Mouse (Mus musculus) myocyte (in vitro differentiated cells): ENCODE results near the gene Muc1. TPM values are rescaled to one million over a fixed set of nuclear protein-coding genes. Genes with fewer than 3 reads are reported as not detected.
"Not testable (repeated sequence)": the region's sequence is repeated elsewhere in the genome, so short reads cannot be mapped to it uniquely, and the experiment has no call there.

ENCODE experiments used
- H3K27me3 ChIP-seq: one replicate; pipeline ENCODE4 v1.6.1; 2011; ENCODE audit not compliant: control insufficient read depth, insufficient read depth, insufficient read length
- H3K36me3 ChIP-seq: one replicate; pipeline ENCODE4 v1.6.1; 2011; ENCODE audit not compliant: control insufficient read depth, insufficient read depth
- H3K4me2 ChIP-seq: one replicate; pipeline ENCODE4 v1.6.1; 2011; ENCODE audit warnings: low read depth, control low read depth
- H3K4me3 ChIP-seq: one replicate; pipeline ENCODE4 v1.5.1; 2011; ENCODE audit warnings: mild to moderate bottlenecking, control low read depth, moderate library complexity
- H3K79me2 ChIP-seq: one replicate; pipeline ENCODE4 v1.6.1; 2011; ENCODE audit not compliant: control insufficient read depth, insufficient read depth
- H3ac ChIP-seq: one replicate; pipeline ENCODE4 v1.6.1; 2011; ENCODE audit not compliant: control insufficient read depth, insufficient read length
- CEBPB ChIP-seq: IDR thresholded peaks from 2 replicates; pipeline ENCODE4 v1.6.1; 2011; ENCODE audit warnings: mild to moderate bottlenecking, moderate library complexity; ENCODE audit not compliant: poor library complexity, insufficient read depth, severe bottlenecking
- E2F4 ChIP-seq: IDR thresholded peaks from one replicate; pipeline ENCODE4 v1.6.1; 2011; ENCODE audit warnings: mild to moderate bottlenecking, control low read depth, moderate library complexity; ENCODE audit not compliant: insufficient read depth
- MAX ChIP-seq: IDR thresholded peaks from one replicate; pipeline ENCODE4 v1.6.1; 2011; ENCODE audit warnings: low read depth, mild to moderate bottlenecking, control low read depth
- MYOD1 ChIP-seq, 3 experiments: IDR thresholded peaks; one replicate each; pipeline ENCODE4 v1.6.1; 2011; ENCODE audit warnings: control low read depth in 2 of 3, low read depth in 2 of 3, mild to moderate bottlenecking in 2 of 3, moderate library complexity in 1 of 3; ENCODE audit not compliant: insufficient read length in 2 of 3, control insufficient read depth in 1 of 3
- MYOG ChIP-seq, 3 experiments: IDR thresholded peaks; one replicate each; pipeline ENCODE4 v1.6.1; 2011; ENCODE audit warnings: control low read depth in 2 of 3, low read depth in 2 of 3, mild to moderate bottlenecking in 2 of 3; ENCODE audit not compliant: insufficient read length in 2 of 3, control insufficient read depth in 1 of 3, insufficient read depth in 1 of 3
- POLR2A ChIP-seq: IDR thresholded peaks from one replicate; pipeline ENCODE4 v1.6.1; 2011; ENCODE audit warnings: low read depth, mild to moderate bottlenecking, control low read depth, moderate library complexity; ENCODE audit not compliant: insufficient read length
- POLR2AphosphoS2 ChIP-seq: IDR thresholded peaks from one replicate; pipeline ENCODE4 v1.6.1; 2011; ENCODE audit warnings: low read depth, control low read depth; ENCODE audit not compliant: insufficient read length
- REST ChIP-seq: IDR thresholded peaks from one replicate; pipeline ENCODE4 v1.6.1; 2011; ENCODE audit warnings: mild to moderate bottlenecking, control low read depth, moderate library complexity; ENCODE audit not compliant: insufficient read depth, insufficient read length
- SRF ChIP-seq: IDR thresholded peaks from one replicate; pipeline ENCODE4 v1.6.1; 2011; ENCODE audit warnings: low read depth; ENCODE audit not compliant: control insufficient read depth, insufficient read length
- TCF12 ChIP-seq: IDR thresholded peaks from one replicate; pipeline ENCODE4 v1.6.1; 2011; ENCODE audit warnings: mild to moderate bottlenecking, control low read depth; ENCODE audit not compliant: poor library complexity, insufficient read depth, severe bottlenecking
- TCF3 ChIP-seq: IDR thresholded peaks from one replicate; pipeline ENCODE4 v1.6.1; 2011; ENCODE audit warnings: low read depth, control low read depth; ENCODE audit not compliant: insufficient read length
- USF1 ChIP-seq: IDR thresholded peaks from one replicate; pipeline ENCODE4 v1.6.1; 2011; ENCODE audit warnings: low read depth, mild to moderate bottlenecking, control low read depth, moderate library complexity
- polyA plus RNA-seq: library from polyadenylated mRNA; unstranded; fragments of >200 nt; fragmentation: generic; extraction: Trizol; gene quantifications from one replicate; pipeline ENCODE4 v1.2.1, GENCODE M21; 2012; ENCODE audit warnings: missing spikeins

Gene Muc1
- polyA plus RNA-seq, 1 experiment, result 0.37 TPM

DNA sequence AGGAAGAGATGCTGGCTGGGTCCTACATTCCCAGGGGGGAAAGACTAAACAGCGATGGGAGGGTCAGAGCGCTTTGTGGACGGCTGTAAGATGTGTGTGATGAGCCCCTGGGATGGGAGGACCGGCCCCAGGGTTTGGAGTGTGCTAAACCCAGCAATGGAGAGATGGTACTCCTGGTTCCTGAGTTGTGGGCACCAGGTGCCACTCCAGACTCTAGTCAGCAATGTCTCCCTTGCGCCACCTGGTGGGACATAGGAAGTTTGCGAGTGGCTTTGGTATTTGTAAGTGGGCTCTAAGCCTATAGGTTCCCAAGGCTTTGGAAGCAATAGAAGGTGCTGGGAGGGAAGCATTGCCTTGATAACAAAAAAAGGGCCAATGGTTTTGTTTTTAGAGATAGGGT is 13.0 kb upstream of the Muc1 start:
- peak in 1 of 3 experiments; percentile 15 for TF ChIP-seq MYOD1 (IDR thresholded peaks at IDR 0.05; ENCODE audit: control insufficient read depth in 1 of 3, insufficient read length in 2 of 3, low read depth in 2 of 3)
- TF ChIP-seq REST, result no peak
- TF ChIP-seq SRF, result no peak
- TF ChIP-seq E2F4, result no peak
- H3K27me3 ChIP-seq, result no peaks in the 10 kb centered on the region
- H3K4me2 ChIP-seq, result peak overlapping the region; percentile 79
- peak overlapping the region; percentile 50 for H3K4me3 ChIP-seq
- peaks cover 12% of the 10 kb centered on the region for H3K79me2 ChIP-seq
- H3ac ChIP-seq, result no peak overlapping the region
- H3K36me3 ChIP-seq, result no peaks in the 10 kb centered on the region

DNA sequence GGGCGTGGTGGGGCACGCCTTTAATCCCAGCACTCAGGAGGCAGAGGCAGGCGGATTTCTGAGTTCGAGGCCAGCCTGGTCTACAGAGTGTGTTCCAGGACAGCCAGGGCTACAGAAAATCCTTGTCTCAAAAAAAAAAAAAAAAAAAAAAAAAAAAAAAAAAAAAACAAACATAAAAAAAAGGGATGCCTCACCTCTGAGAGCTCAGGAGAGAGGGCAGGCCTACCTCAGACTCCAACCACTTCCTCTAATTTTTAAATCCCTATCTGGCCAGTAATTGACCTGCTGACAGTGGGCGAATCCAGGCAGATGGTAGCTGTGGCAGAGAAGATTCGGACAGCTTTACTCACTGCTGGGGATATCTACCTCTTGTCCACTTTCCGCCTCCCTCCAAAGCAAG is 12.4 kb upstream of the Muc1 start:
- not testable (repeated sequence) for H3K27me3 ChIP-seq, H3K4me2 ChIP-seq, H3ac ChIP-seq, H3K4me3 ChIP-seq, H3K36me3 ChIP-seq
- H3K79me2 ChIP-seq, result peaks cover 12% of the 10 kb centered on the region

DNA sequence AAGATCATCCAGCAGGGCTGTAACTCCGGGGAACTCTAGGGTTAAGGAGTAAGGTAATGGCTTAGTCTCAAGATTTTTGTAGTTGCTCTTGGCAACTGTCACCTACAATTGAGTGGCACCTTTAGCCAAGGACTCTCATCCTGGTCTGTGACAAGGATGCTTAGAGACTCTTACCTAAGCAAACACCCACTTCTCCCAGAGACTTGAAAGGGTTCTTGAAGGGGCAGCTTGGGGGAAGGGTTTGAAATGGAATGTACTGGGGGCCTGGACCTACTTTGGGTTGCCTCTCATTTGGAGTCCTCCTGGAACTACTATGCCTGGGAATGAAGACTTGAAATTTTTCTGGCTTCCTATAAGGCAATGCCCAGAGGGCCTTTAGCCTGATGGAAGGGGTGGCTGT is 10.6 kb upstream of the Muc1 start:
- H3K79me2 ChIP-seq, result peaks cover 2% of the 10 kb centered on the region
- no peak for TF ChIP-seq E2F4
- TF ChIP-seq MYOD1 (IDR thresholded peaks at IDR 0.05; ENCODE audit: control insufficient read depth in 1 of 3, insufficient read length in 2 of 3, low read depth in 2 of 3), result no peak
- TF ChIP-seq REST, result no peak
- TF ChIP-seq POLR2AphosphoS2, result no peak
- TF ChIP-seq TCF12, result no peak
- TF ChIP-seq TCF3, result no peak
- no peak for TF ChIP-seq SRF
- no peak for TF ChIP-seq USF1
- TF ChIP-seq POLR2A, result no peak
- no peak for TF ChIP-seq MYOG (IDR thresholded peaks at IDR 0.05; ENCODE audit: control insufficient read depth in 1 of 3, insufficient read depth in 1 of 3, insufficient read length in 2 of 3, low read depth in 2 of 3)
- no peak for TF ChIP-seq CEBPB
- TF ChIP-seq MAX, result no peak

DNA sequence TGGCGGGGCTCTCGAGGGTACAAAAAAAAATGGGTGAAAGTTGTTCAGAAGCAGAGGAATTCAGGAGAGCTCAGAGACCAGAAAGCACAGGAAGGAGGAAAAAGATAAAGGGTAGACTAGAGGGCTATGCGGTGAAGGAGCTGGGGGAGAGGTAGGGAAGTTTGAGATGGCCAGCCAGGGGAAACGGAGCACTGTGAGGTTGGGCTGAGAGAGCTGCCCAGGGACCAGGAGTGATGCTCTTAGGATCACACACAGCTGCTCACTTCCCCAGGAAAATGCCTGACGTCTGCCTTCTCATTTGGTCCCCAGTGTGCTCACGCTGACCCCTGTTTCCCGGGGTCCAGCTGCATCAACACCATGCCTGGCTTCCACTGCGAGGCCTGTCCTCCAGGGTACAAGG is 9.3 kb upstream of the Muc1 start:
- no peaks in the 10 kb centered on the region for H3K36me3 ChIP-seq

More for the DNA sequence above, 10.6 kb upstream of the Muc1 start:
- no peak overlapping the region for H3ac ChIP-seq
- H3K4me3 ChIP-seq, result no peak overlapping the region
- H3K27me3 ChIP-seq, result no peaks in the 10 kb centered on the region
- no peak overlapping the region for H3K4me2 ChIP-seq
- no peaks in the 10 kb centered on the region for H3K36me3 ChIP-seq

DNA sequence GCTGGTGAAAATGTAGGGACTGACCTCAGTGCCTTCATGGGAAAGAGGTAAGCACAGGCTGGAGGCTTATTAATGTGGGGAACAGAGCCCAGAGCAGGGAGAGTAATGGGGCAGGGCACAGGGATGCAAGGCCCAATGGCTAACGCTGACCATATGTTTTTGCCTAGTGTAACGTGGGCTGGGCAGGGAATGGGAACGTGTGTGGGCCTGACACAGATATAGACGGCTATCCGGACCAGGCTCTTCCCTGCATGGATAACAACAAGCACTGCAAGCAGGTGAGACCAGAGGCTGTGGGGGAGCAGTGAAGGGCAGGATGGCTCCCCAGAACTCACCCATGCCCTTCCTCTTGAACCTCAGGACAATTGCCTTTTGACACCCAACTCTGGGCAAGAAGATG is 7.7 kb upstream of the Muc1 start:
- Histone ChIP-seq H3K4me2 (no peak overlapping the region), H3ac (no peak overlapping the region), H3K36me3 (no peaks in the 10 kb centered on the region), H3K79me2 (no peaks in the 10 kb centered on the region), H3K27me3 (no peaks in the 10 kb centered on the region), H3K4me3 (no peak overlapping the region)
- TF ChIP-seq MYOD1 (IDR thresholded peaks at IDR 0.05; ENCODE audit: control insufficient read depth in 1 of 3, insufficient read length in 2 of 3, low read depth in 2 of 3) (no peak), TCF3 (no peak), POLR2A (no peak), SRF (no peak), MAX (no peak), MYOG (IDR thresholded peaks at IDR 0.05; ENCODE audit: control insufficient read depth in 1 of 3, insufficient read depth in 1 of 3, insufficient read length in 2 of 3, low read depth in 2 of 3) (no peak), REST (no peak), E2F4 (no peak), CEBPB (no peak), USF1 (no peak), POLR2AphosphoS2 (no peak), TCF12 (no peak)

More for the DNA sequence above, 9.3 kb upstream of the Muc1 start:
- Histone ChIP-seq H3ac (no peak overlapping the region), H3K79me2 (no peaks in the 10 kb centered on the region), H3K4me3 (no peak overlapping the region), H3K27me3 (no peaks in the 10 kb centered on the region), H3K4me2 (no peak overlapping the region)
- TF ChIP-seq TCF12, result no peak
- no peak for TF ChIP-seq REST
- TF ChIP-seq SRF, result no peak
- no peak for TF ChIP-seq E2F4
- TF ChIP-seq USF1, result no peak
- TF ChIP-seq POLR2A, result no peak
- no peak for TF ChIP-seq MYOG (IDR thresholded peaks at IDR 0.05; ENCODE audit: control insufficient read depth in 1 of 3, insufficient read depth in 1 of 3, insufficient read length in 2 of 3, low read depth in 2 of 3)
- no peak for TF ChIP-seq TCF3
- TF ChIP-seq POLR2AphosphoS2, result no peak
